Mouse (Mus musculus) liver, postnatal 0 days (tissue): ENCODE results near the gene BC048671.

ENCODE experiments used
- CTCF ChIP-seq: sonication (generic); IDR thresholded peaks from 2 replicates; pipeline ENCODE4 v1.5.1; 2016; ENCODE audit warnings: antibody characterized with exemption, low read depth
- EP300 ChIP-seq: IDR thresholded peaks from 2 replicates; pipeline ENCODE4 v1.6.1; 2016; ENCODE audit warnings: antibody characterized with exemption, low read depth, mild to moderate bottlenecking

GRCm38 (mm10) chr6:90288265-90288664 lies 12.8 kb upstream of the BC048671 start:
- peak; percentile 43 for TF ChIP-seq CTCF
- no peak for TF ChIP-seq EP300
